Mouse (Mus musculus): Measurements from ENCODE around the gene Glrb. TPM values are rescaled to one million over a fixed set of nuclear protein-coding genes. Genes with fewer than 3 reads are reported as not detected.

The Glrb gene
- polyA plus RNA-seq, 2 experiments, result 0.07 to 0.11 TPM

GRCm38 (mm10) chr3:80837583-80837982 lies 75.9 kb downstream of the Glrb start:
- ATAC-seq (ENCODE audit: insufficient read depth), result no peak
- H3K27me3 ChIP-seq (ENCODE audit: control insufficient read depth, insufficient read depth, low read length), result no peaks in the 10 kb centered on the region
- H3K4me2 ChIP-seq (ENCODE audit: low read depth), result no peak overlapping the region
- H3K9me3 ChIP-seq (ENCODE audit: control insufficient read depth, low read length), result no peaks in the 10 kb centered on the region
- H3K9ac ChIP-seq (replicated peaks), result no peak overlapping the region
- WGBS (ENCODE audit: insufficient replicate concordance), result 46% methylated on average over 3 of the region's 3 CpGs
- no peak for DNase-seq (ENCODE audit: low read depth in 3 of 3, low spot score in 3 of 3)
- TF ChIP-seq EP300 (IDR thresholded peaks at IDR 0.05; ENCODE audit: low read depth) (no peak), CTCF (IDR thresholded peaks at IDR 0.05; ENCODE audit: low read depth) (no peak)
- H3K27ac ChIP-seq, result no peak overlapping the region
- H3K36me3 ChIP-seq (replicated peaks; ENCODE audit: control insufficient read depth, insufficient read depth, low read depth), result no peaks in the 10 kb centered on the region
- H3K4me3 ChIP-seq (ENCODE audit: insufficient read depth in 1 of 2, low read depth in 2 of 2, low read length in 2 of 2), result no peak overlapping the region
- H3K4me1 ChIP-seq (replicated peaks; ENCODE audit: control insufficient read depth in 2 of 2, insufficient read depth in 2 of 2, low read length in 1 of 2), result no peaks in the 10 kb centered on the region

DNA sequence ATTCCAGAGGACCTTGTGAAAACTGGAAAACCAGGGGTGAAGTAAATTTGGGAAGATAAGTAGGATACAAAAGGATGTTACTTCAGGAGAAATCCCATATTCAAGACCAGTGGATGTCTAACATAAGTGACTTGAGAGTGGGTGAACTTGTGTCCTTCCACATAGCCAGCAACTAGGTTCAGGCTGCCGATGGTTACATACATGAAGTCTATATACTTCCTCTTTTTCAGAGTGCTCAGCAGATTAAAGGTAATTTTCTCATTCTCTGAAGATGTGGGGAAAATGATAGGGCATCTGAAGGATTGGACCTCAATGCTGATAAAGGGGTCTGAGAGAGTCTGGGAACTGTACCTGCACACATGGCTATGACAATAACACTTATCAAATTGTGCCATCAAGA lies 89.5 kb downstream of the Glrb start:
- H3K27ac ChIP-seq, result no peak overlapping the region
- 55% methylated on average over 1 of the region's 1 CpGs for WGBS (ENCODE audit: insufficient replicate concordance)
- no peak overlapping the region for H3K4me3 ChIP-seq (ENCODE audit: insufficient read depth in 1 of 2, low read depth in 2 of 2, low read length in 2 of 2)
- DNase-seq (ENCODE audit: low read depth in 3 of 3, low spot score in 3 of 3) (no peak), ATAC-seq (ENCODE audit: insufficient read depth) (no peak)
- no peaks in the 10 kb centered on the region for H3K36me3 ChIP-seq (replicated peaks; ENCODE audit: control insufficient read depth, insufficient read depth, low read depth)
- H3K9ac ChIP-seq (replicated peaks), result no peak overlapping the region
- no peaks in the 10 kb centered on the region for H3K9me3 ChIP-seq (ENCODE audit: control insufficient read depth, low read length)
- no peaks in the 10 kb centered on the region for H3K27me3 ChIP-seq (ENCODE audit: control insufficient read depth, insufficient read depth, low read length)
- H3K4me2 ChIP-seq (ENCODE audit: low read depth), result no peak overlapping the region
- TF ChIP-seq EP300 (IDR thresholded peaks at IDR 0.05; ENCODE audit: low read depth) (no peak), CTCF (IDR thresholded peaks at IDR 0.05; ENCODE audit: low read depth) (no peak)
- no peaks in the 10 kb centered on the region for H3K4me1 ChIP-seq (replicated peaks; ENCODE audit: control insufficient read depth in 2 of 2, insufficient read depth in 2 of 2, low read length in 1 of 2)

GRCm38 (mm10) chr3:80818619-80819018 lies 94.8 kb downstream of the Glrb start:
- Histone ChIP-seq H3K27ac (no peak overlapping the region), H3K36me3 (replicated peaks; ENCODE audit: control insufficient read depth, insufficient read depth, low read depth) (no peaks in the 10 kb centered on the region), H3K9me3 (ENCODE audit: control insufficient read depth, low read length) (no peaks in the 10 kb centered on the region), H3K9ac (replicated peaks) (no peak overlapping the region), H3K4me2 (ENCODE audit: low read depth) (no peak overlapping the region), H3K4me1 (replicated peaks; ENCODE audit: control insufficient read depth in 2 of 2, insufficient read depth in 2 of 2, low read length in 1 of 2) (no peaks in the 10 kb centered on the region), H3K4me3 (ENCODE audit: insufficient read depth in 1 of 2, low read depth in 2 of 2, low read length in 2 of 2) (no peak overlapping the region), H3K27me3 (ENCODE audit: control insufficient read depth, insufficient read depth, low read length) (no peaks in the 10 kb centered on the region)
- no peak for ATAC-seq (ENCODE audit: insufficient read depth)
- no peak for DNase-seq (ENCODE audit: low read depth in 3 of 3, low spot score in 3 of 3)
- WGBS (ENCODE audit: insufficient replicate concordance), result 62% methylated on average over 1 of the region's 1 CpGs
- TF ChIP-seq CTCF (IDR thresholded peaks at IDR 0.05; ENCODE audit: low read depth), result no peak
- no peak for TF ChIP-seq EP300 (IDR thresholded peaks at IDR 0.05; ENCODE audit: low read depth)

- H3K4me2 ChIP-seq (ENCODE audit: low read depth), result no peak overlapping the region
- DNase-seq (ENCODE audit: low read depth in 3 of 3, low spot score in 3 of 3), result no peak
These were observed 99.7 kb downstream of the Glrb start for GRCm38 (mm10) chr3:80813734-80814133.

DNA sequence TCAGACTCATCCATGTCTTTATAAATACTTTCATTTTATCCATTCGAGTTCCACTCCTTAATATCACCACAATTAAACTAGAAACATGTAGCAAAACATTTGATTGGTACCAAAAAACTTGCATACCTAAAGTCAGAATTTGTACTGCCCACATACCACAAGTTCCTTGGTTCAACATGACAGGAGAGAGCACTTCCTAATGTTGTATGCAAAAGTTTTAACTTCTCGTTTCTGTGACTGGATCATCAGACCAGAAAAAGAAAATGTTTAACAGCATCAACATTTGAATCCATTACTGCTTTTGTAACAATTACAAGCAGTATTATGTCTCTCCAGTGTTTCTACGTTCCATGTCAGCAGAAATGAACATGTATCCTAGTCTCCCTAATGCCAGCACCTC lies 101.2 kb downstream of the Glrb start:
- WGBS (ENCODE audit: insufficient replicate concordance), result 38% methylated on average over 3 of the region's 3 CpGs
- no peak overlapping the region for H3K4me3 ChIP-seq (ENCODE audit: insufficient read depth in 1 of 2, low read depth in 2 of 2, low read length in 2 of 2)
- no peaks in the 10 kb centered on the region for H3K36me3 ChIP-seq (replicated peaks; ENCODE audit: control insufficient read depth, insufficient read depth, low read depth)
- no peaks in the 10 kb centered on the region for H3K9me3 ChIP-seq (ENCODE audit: control insufficient read depth, low read length)
- ATAC-seq (ENCODE audit: insufficient read depth) (no peak), DNase-seq (ENCODE audit: low read depth in 3 of 3, low spot score in 3 of 3) (no peak)
- no peaks in the 10 kb centered on the region for H3K4me1 ChIP-seq (replicated peaks; ENCODE audit: control insufficient read depth in 2 of 2, insufficient read depth in 2 of 2, low read length in 1 of 2)
- TF ChIP-seq EP300 (IDR thresholded peaks at IDR 0.05; ENCODE audit: low read depth) (no peak), CTCF (IDR thresholded peaks at IDR 0.05; ENCODE audit: low read depth) (no peak)
- no peak overlapping the region for H3K27ac ChIP-seq
- H3K4me2 ChIP-seq (ENCODE audit: low read depth), result no peak overlapping the region
- no peak overlapping the region for H3K9ac ChIP-seq (replicated peaks)
- no peaks in the 10 kb centered on the region for H3K27me3 ChIP-seq (ENCODE audit: control insufficient read depth, insufficient read depth, low read length)

More at GRCm38 (mm10) chr3:80813734-80814133, 99.7 kb downstream of the Glrb start:
- no peak overlapping the region for H3K4me3 ChIP-seq (ENCODE audit: insufficient read depth in 1 of 2, low read depth in 2 of 2, low read length in 2 of 2)
- no peak for ATAC-seq (ENCODE audit: insufficient read depth)
- H3K4me1 ChIP-seq (replicated peaks; ENCODE audit: control insufficient read depth in 2 of 2, insufficient read depth in 2 of 2, low read length in 1 of 2), result no peaks in the 10 kb centered on the region
- no peak overlapping the region for H3K27ac ChIP-seq
- no peaks in the 10 kb centered on the region for H3K36me3 ChIP-seq (replicated peaks; ENCODE audit: control insufficient read depth, insufficient read depth, low read depth)
- no peak overlapping the region for H3K9ac ChIP-seq (replicated peaks)
- H3K9me3 ChIP-seq (ENCODE audit: control insufficient read depth, low read length), result no peaks in the 10 kb centered on the region
- H3K27me3 ChIP-seq (ENCODE audit: control insufficient read depth, insufficient read depth, low read length), result no peaks in the 10 kb centered on the region
- TF ChIP-seq EP300 (IDR thresholded peaks at IDR 0.05; ENCODE audit: low read depth), result no peak
- no peak for TF ChIP-seq CTCF (IDR thresholded peaks at IDR 0.05; ENCODE audit: low read depth)

Data from liver, embryonic 14.5 days (tissue).